Mouse (Mus musculus) stomach, embryonic 15.5 days (tissue): ENCODE data around the gene Npas4. TPM values are rescaled to one million over a fixed set of nuclear protein-coding genes. Genes with fewer than 3 reads are reported as not detected.

Source experiments
- polyA plus RNA-seq: library from polyadenylated mRNA; unstranded; fragments of >200 nt; fragmentation: Nextera tagmentation; extraction: Ambion mirVana; gene quantifications from 2 replicates; pipeline ENCODE4 v1.2.1, GENCODE M21; 2015

The Npas4 gene
- polyA plus RNA-seq, 1 experiment from 2014 or later, result 0.24 TPM

Other genes with a start within 250 kb of the Npas4 start
- gene Rbm4b, start 233.8 kb downstream of the Npas4 start, polyA plus RNA-seq, result 57.7 and 59.7 TPM in 2 replicates
- 50.1 and 52.2 TPM in 2 replicates for gene Rbm4, start 196.4 kb downstream of the Npas4 start, polyA plus RNA-seq
- gene Gm21992, start 178.7 kb downstream of the Npas4 start, polyA plus RNA-seq, result 29.9 and 38.0 TPM in 2 replicates
- gene Rbm14, start 178.7 kb downstream of the Npas4 start, polyA plus RNA-seq, result 70.3 and 75.2 TPM in 2 replicates
- gene Ccs, start 151.0 kb downstream of the Npas4 start, polyA plus RNA-seq, result 51.1 and 54.1 TPM in 2 replicates
- gene Ccdc87, start 150.9 kb downstream of the Npas4 start, polyA plus RNA-seq, result 0.12 TPM in 1 of 2 replicates, not detected in the other
- 24.9 and 34.0 TPM in 2 replicates for gene Ctsf, start 135.2 kb downstream of the Npas4 start, polyA plus RNA-seq
- 2.3 and 2.5 TPM in 2 replicates for gene Actn3, start 112.4 kb downstream of the Npas4 start, polyA plus RNA-seq
- 11.4 and 11.6 TPM in 2 replicates for gene Zdhhc24, start 111.6 kb downstream of the Npas4 start, polyA plus RNA-seq
- gene Bbs1, start 83.7 kb downstream of the Npas4 start, polyA plus RNA-seq, result 2.7 and 3.0 TPM in 2 replicates
- 107 and 122 TPM in 2 replicates for gene Dpp3, start 62.0 kb downstream of the Npas4 start, polyA plus RNA-seq
- 1.7 and 1.9 TPM in 2 replicates for gene Peli3, start 47.2 kb downstream of the Npas4 start, polyA plus RNA-seq
- 95.8 and 100 TPM in 2 replicates for gene Mrpl11, start 28.2 kb downstream of the Npas4 start, polyA plus RNA-seq
- 3.6 and 3.7 TPM in 2 replicates for gene Slc29a2, start 33.5 kb upstream of the Npas4 start, polyA plus RNA-seq
- gene B4gat1, start 48.5 kb upstream of the Npas4 start, polyA plus RNA-seq, result 38.7 and 42.1 TPM in 2 replicates
- gene AC124502.3, start 48.6 kb upstream of the Npas4 start, polyA plus RNA-seq, result 2.2 and 2.3 TPM in 2 replicates
- 39.5 and 39.9 TPM in 2 replicates for gene Brms1, start 51.0 kb upstream of the Npas4 start, polyA plus RNA-seq
- 2.3 and 3.6 TPM in 2 replicates for gene Rin1, start 60.2 kb upstream of the Npas4 start, polyA plus RNA-seq
- 58.4 and 68.3 TPM in 2 replicates for gene Cd248, start 77.8 kb upstream of the Npas4 start, polyA plus RNA-seq
- gene Tmem151a, start 95.2 kb upstream of the Npas4 start, polyA plus RNA-seq, result 5.9 and 6.4 TPM in 2 replicates
- gene Yif1a, start 98.2 kb upstream of the Npas4 start, polyA plus RNA-seq, result 101 TPM in 2 replicates
- gene Cnih2, start 108.2 kb upstream of the Npas4 start, polyA plus RNA-seq, result 15.1 and 16.6 TPM in 2 replicates
- 227 and 233 TPM in 2 replicates for gene Rab1b, start 116.8 kb upstream of the Npas4 start, polyA plus RNA-seq
- 18.0 and 19.0 TPM in 2 replicates for gene Klc2, start 128.2 kb upstream of the Npas4 start, polyA plus RNA-seq